Mouse (Mus musculus) liver, adult 2 months (tissue): ENCODE results near the gene Gpr85.

ENCODE experiments used
- CTCF ChIP-seq: fragments of 200-500 bp; IDR thresholded peaks from 2 replicates; pipeline ENCODE4 v1.5.1; 2011; ENCODE audit warnings: low read depth, low read length, control low read depth
- POLR2A ChIP-seq: fragments of 200-500 bp; IDR thresholded peaks from 2 replicates; pipeline ENCODE4 v1.6.1; 2011; ENCODE audit warnings: low read length, control low read depth; ENCODE audit not compliant: insufficient read depth; ENCODE audit errors: extremely low read depth

- TF ChIP-seq CTCF (no peak), POLR2A (no peak)
These were observed 1.6 kb downstream of the Gpr85 start for GRCm38 (mm10) chr6:13837916-13838676.
